Mouse (Mus musculus) A20 (cell line): ENCODE results near the gene Dpy19l3.

Experiments used
- DNase-seq: peaks from one replicate; pipeline ENCODE4 v3.0.0-alpha.2; 2011; ENCODE audit warnings: low read depth, low spot score

Dpy19l3 gene

DNA sequence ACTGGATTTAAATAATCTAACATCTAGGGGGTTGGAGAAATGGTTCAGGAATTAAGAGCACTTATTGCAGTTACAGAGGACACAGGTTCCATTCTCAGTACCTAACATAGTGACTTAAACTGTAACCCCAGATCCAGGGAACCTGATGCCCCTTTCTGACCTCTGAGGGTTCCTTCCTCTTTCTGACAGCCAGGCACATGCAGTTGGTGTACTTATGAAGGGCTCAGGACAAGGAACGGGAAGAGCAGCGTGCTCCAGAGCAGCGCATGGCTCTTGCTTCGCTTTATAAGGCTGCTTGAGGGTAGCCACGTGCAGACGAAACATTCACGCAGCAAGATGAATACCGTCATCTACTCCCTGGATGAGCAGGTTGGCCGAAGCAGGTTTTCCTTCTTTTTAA lies 3.4 kb downstream of the Dpy19l3 start:
- no peak for DNase-seq

DNA sequence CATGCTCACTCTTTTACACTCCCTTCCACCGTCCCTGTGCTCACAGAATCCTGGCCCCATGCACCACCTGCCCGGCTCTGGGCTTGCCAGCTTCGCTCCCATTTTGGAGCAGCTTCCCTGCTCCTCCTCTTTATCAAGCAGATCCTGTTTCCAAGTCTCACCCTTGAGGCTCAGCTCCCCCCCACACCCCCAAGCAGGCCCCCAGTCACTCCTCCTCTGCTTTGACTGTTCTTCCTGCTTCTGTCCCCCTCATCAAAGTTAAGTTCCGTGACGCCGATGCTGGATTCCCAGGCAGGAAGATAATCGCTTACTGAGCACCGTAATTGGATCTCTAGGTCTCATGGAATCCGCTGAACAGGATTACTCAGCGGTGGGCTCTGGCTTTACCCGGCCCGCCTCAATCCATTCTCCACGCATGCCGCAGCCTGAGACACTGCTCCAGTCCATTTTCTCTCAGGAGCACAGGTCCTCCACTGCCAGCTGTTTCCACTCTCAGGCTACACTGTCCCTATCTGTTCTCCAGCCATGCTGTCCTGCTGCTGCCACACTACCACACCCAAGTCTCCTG lies 6.8 kb downstream of the Dpy19l3 start:
- DNase-seq = no peak

DNA sequence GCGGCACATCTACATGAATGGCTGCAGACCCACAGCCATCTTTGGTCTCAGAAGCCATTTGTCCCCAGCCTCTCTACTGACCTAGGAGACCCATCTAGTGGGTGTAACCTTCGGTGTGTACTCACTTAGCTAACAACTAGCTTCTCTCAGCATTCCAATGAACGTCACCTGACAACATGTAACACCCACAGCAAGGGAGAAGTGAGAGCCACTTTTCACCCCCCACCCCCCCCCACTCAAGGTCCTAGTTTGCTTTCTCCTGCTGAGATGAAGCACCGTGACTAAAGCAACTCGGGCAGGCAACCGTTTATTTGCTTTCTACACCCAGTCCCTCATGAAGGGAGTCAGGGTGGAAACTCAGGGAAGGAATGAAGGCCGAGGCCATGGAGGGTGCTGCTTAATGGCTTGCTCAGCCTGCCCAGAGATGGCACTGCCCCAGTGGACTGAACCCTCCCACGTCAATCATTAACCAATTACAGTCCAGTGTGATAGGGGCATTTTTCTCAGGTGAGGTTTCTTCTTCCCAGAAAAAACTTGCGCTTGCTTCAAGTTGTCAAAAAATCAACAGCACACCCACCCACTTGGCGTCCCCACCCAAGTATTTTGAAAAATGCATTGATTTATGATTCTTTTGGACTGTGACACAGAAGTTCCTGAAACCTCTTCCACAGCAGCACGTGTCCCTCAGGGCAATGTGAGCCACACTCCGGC lies 7.4 kb downstream of the Dpy19l3 start:
- no peak for DNase-seq

DNA sequence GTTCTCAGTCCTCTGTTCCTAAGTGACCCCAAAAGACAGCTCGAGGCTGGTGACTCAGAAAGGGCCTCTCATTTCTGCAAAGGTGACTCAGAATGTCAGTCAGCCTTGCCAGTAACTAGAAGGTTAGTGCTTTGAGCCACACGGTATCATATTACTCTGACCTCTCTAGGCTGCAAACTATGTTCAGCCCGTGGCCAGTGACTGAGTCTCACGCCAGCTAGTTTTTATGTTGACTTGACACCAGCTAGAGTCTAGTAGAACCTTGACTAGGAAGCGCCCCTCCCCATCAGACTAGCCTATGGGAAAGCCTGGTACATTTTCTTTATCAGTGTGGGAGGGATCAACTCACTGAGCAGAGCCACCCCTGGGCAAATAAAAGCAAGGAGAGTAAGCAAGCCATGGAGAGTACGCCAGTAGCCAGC lies 9.0 kb downstream of the Dpy19l3 start:
- peak; percentile 13 for DNase-seq

DNA sequence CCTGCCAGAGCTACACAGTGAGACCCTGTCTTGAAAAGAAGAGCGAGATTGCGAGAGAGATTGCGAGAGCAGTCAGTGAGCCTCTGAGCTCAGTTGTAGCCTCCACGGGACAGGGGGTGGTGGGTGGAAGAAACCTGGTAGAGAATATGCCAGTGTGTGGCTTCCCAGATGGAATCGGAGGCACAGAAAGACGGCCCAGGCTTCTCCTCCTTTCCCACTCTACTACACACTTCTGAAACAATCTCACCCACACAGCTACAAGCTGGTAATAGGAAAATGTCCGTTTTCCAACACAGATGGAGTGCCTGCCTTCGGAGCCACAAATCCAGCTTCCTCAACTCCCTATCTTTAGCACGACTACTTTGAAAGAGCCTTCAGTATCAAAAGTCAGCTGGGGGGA lies 9.5 kb downstream of the Dpy19l3 start:
- DNase-seq = no peak

DNA sequence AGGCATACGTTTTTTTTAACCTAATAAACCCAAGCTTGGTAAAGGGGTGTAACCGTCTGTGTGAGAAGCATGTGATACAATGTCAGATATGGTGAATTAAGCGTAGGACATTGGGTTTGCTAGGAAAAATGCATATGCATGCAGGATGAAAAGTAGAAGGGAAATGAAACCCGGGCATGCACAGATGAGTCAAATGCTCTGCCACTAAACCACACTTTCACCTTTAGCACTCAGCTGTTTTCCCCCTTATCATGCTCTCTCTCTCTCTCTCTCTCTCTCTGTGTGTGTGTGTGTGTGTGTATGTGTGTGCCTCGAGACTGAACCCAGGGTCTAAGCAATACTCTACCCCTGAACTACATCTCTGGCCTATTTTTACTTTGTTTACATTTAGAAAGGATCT lies 11.9 kb downstream of the Dpy19l3 start:
- peak; percentile 51 for DNase-seq

DNA sequence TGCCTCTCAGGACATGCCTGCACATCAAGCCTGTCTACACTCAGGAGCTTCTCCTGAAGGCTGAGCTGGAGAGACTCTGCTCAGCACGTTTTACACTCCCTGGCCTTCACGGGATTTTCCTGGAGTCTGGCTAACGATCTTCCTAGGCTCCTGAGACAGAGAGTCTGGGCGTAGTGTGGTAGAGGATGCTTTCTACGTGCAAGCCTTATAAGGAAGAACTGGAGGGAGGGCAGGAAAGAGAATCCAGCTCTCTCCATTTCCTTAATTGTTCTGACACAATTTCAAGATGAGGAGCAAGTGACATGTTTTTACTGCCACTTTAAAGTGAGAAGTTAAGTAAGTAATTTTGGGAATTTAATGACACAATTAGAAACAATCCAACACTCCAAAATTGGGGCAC lies 12.4 kb downstream of the Dpy19l3 start:
- DNase-seq = no peak

DNA sequence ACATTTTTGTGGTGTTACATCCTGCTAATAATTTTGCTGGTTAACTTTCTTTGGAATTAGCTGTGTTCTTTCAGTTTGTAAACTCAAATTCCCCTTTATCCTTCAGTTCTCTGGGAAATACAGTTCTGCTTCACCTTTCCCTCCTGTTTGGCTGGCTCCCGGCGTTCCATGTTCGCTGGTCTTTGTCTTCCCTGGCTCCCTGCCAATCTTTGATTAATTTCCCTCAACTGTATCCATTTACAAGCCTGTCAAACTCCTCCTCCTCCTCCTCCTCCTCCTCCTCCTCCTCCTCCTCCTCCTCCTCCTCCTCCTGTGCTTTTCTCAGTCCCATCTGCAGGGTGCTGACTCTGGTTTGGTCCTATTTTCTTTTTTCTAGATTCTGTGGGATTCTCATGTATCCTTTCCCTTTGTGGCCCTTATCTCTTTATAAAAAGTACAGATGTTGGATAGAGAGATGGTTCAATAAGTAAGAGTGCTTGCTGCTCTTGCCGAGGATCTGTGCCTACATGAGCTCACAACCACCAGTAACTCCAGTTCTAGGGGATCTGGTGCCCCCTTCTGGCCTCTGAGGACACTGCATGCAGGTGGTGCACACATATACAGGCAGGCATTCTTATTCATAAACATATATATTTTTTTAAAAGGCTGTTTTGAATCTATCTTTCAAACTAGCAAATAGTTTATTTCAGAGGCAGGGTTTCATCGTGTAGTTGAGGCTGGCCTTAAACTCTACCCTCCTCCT lies 13.6 kb downstream of the Dpy19l3 start:
- peak; percentile 76 for DNase-seq

DNA sequence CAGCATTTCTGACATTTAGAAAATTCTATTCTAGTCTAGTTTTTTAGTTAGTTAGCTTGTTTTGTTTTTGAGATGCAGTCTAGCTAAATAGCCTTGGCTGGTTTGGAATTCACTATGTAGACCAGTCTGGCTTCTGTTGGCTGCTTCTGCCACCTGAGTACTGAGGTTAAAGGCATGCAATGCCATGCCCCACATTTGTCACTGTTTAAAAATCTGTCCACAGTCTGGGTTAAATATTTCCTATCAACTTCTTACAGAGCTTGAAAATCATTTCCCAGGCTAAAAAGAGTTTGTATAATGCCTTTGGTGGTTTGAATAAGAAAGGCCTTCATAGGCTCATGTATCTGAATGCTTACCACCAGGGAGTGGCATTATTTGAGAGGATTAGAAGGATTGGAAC lies 15.4 kb downstream of the Dpy19l3 start:
- no peak for DNase-seq

DNA sequence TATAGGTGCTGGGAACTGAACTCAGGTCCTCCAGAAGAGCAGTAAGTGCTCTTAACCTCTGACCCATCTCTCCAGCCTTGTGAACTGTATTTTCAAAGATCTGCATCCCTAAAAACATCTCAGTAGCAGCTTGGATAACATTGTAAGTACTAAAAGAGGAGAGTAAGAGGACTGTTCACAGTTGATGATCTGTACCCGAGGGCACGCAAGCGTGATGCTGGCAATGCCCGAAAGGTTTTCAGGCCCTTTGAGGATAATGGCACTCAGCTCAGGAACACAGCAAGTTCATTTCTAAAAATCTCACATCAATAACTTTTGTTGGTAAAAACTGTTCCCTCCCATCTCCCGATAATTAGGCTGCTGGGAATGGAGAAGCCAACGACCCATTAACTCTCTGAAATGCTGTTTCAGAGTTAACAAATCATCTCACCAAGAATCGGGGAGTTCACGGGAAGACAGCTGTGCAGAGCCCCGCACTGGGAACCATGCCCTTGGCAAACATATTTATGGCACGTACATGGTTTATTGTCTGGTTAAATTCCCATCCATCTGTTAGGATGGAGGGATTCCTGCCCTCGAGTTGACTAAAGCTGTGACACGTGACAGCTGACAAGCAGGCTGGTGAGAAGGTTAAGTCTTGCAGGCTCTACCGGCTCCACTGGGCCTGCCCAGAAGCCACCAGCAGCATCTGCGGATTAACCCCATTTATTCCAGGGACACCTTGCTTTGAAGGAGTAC lies 20.8 kb downstream of the Dpy19l3 start:
- DNase-seq = no peak

DNA sequence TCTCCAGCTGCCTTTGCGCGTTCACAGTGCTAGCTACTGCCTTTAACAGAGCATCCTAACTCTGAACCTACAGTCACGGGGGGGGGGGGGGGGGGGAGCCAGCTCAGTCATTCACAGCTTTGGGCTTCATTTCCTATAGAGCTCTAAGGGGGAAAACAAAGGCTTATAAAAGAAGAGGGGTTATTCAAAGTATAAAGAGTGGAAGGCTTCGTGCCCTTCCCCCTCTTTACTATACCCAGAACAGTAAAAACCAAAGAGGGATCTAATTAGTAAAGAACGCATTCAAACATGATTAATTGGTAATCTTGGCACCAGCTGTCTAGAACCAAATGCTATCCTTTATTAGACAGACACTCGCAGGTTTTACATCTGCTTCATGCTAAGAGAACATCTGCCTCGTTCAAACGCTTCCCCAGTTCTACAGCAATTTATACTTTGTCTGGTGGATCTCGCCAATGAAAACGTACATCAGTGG lies 21.6 kb downstream of the Dpy19l3 start:
- DNase-seq = no peak

DNA sequence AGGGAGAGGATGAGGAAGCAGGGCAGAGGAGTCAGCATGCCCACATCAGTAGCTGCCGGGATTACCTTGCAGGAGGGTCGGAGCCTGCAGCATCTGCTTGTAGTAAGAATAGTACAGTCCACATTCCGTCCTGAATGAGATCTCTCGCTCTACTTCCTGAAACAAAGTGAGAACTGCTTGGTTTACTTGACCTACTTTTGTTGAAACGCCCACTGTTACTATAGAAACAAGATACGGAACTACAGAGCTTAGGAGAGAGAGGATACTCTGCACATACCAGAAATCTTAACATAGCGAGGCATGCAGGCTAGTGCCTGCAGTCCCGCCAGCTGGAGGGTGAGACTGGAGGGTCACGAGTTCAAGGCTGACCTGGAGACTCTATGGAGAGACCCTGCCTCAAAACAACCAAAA lies 24.6 kb downstream of the Dpy19l3 start:
- no peak for DNase-seq

DNA sequence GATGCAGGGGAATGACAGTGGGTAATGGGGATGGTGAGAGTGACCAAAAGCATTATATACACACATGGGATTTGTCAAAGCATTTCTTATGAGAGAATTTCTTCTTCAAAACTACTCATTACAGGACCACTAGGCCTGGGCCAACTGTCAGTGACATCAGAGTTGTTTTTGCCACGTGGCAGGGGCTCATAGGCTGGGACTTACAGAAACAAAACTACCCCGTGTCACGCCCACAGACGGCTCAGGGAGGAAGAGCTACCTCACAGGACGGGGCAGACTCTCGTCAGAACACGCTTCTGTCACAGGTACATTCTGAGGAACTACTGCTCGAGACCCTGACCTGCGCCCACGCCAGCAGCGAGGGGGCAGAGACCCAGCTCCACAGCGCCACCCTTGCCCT lies 25.9 kb downstream of the Dpy19l3 start:
- DNase-seq = no peak

DNA sequence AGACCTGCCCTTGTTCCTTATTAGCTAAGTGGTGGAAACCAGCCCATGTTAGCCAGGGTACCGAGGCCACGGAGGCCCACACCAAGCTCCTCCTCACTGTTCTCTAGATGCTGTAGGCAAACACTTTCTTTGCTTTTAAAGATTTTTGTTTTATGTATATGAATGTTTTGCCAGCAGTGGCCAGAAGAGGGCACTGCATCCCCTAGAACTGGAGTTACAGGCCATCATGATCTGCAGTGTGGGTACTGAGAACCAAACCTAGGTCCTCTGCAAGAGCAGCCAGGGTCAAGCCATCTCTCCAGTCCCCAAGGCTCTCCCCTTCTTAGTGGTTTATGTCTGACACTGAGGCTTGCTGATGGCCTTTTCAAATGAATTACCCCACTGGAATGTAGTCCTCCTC lies 31.2 kb downstream of the Dpy19l3 start:
- no peak for DNase-seq

DNA sequence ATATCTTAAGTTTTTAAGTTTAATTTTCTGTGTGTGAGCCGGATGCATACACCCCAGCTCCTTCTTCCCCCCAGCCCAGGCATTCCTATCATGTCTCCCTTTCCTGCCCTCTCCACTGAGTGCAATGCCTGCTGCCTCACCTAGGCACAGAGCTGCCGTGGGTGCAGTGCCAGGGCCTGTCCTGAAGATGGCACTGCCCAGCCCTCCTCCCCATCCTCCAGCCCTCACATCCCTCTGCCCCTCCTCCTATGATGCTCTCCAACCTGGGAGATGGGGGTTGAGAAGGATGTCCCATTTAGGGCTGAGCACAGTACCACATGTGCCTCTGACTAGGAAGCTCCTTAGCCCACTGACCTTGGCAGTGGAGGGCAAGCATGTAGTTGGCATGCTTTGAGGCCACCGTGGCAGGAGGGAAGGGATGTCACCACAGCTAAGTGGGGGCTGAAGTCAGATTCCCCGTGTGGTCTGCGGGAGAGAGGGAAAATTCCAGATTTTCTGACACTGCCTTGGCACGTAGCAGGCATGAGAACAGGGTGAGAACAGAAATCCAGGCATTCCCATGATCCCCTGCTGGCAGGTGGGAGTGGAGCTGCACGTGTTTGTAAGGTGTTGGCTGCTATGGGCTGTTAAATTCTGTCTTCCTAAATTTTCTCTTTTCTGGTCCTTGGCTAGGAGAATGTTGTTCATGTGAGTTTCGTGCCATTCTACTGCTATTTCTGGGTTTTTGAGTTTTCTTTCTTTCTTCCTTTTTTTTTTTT lies 35.7 kb downstream of the Dpy19l3 start:
- DNase-seq = peak; percentile 40

DNA sequence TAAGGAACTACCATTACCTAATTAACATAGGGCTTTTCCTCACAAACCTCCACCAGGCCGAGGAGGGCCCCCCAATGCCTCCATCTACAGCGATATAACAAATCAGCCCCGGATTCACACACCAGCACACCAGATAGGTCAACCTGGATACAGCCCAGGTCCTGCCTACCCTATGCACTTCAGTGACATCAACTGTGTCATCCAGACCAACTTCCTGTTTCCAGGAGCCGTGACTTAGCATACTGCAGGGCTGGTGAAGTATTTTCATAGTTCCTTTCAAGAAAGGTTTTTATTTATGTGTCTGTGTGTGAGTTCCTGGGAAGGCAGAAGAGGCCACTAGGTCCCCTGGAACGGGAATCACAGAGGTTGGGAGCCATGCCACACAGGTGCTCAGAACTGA lies 43.9 kb downstream of the Dpy19l3 start:
- peak; percentile 24 for DNase-seq

DNA sequence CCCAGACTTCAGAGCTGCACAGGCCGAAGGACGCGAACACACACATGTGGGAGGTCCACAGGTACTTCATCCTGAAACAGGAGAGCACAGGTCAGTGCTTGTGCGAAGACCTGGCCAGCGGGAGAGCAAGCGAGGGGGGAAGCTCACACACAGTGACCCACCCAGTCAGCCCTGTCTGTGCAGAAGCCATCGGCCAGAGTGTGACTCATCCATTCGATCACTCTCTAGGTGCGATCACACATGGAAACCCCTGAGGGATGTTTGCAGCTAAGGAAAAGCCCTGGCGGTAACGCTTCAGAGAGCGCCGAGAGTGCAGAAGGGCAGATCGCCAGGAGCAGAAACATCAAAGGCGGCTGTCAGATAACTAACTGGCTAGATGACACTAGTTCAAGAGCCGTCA lies 46.2 kb downstream of the Dpy19l3 start:
- no peak for DNase-seq

DNA sequence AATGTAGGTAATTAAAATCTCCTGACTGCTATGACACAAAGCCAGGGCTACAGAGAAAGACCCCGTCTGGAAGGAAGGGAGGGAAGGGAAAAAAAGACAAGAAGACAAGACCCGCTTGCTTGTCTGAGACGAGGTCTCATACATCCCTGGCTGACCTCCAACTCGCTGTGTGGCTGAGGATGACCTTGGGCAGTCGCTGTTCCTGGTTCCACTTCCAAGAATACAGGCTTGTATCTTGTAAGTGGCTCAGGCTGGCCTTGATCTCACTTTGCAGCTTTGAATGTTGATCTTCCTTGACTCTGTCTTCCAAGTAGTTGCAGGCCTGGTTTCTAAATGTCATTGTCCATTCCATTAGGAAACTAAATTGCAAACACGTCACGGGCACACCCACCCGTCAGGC lies 55.2 kb downstream of the Dpy19l3 start:
- DNase-seq = no peak

DNA sequence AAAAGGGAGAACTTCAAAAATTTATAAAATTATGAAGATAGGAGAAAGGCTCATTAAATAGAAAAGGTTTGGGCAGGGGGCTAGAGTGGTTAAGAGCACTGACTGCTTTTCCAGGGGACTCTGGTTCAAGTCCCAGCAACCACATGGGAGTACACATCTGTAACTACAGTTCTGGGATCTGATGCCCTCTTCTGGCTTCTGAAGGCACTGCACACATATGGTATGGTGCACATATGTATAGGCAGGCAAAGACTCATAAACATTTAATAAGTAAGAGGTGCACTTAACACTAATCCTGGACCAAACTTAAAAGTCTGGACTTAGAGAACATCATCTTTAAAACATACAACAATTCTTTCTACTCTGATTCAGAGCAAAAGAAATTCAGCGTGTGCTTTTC lies 56.2 kb downstream of the Dpy19l3 start:
- DNase-seq = no peak

DNA sequence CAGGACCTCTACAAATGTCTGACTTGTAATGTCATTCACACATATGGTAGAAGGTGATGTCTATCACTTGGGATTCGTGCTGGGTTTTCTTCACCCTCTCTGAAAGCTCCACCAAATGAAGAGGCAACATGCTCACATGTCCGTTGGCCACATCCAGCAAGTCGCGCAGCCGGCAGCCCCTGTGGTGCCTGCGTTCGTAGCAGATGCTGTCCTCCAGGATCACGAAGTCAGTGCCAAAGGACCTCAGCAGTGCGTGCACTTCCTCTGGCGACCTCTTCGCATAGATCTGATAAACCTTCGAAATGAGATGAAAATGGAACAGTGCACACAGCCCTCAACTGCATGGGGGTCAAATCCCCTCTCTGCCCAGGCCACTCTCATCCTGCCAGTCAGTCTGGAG lies 61.6 kb downstream of the Dpy19l3 start:
- DNase-seq = no peak

DNA sequence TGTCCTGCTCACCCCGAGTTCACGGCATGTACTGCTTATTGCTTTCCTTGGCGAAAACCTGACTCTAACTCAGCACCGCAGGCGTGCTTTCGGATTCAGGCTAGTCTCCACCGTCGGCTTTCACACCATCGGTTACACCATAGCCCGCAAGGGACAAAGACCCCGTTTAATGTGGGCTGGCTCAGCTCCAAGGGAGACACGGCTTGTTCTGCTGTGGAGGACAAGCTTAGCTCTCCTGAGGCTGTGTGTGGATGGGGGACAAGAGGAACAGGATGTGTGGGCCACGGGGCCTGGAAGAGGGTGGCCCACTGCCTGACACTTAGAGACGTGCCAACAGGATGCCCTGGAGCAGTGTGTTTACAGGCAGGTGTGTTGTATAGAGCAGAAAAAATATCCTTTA lies 62.1 kb downstream of the Dpy19l3 start:
- no peak for DNase-seq
